Comparison of ENCODE assay signal across 36 mouse cellular contexts in genomic region chr11:72336726-72337125, GRCm38 (mm10). TPM values are rescaled to one million over a fixed set of nuclear protein-coding genes. Genes with fewer than 3 reads are reported as not detected.
DNase-seq lines count a peak whose midpoint lies in the region; ATAC-seq and TF ChIP-seq lines count a peak whose summit lies in the region.
"Had no signal": no experiment of that assay in that cellular context is flagged by ENCODE, and none has a peak within 500 bp of the region (broad histone marks: within the 10 kb centered on the region; RNA-seq: fewer than 3 reads in every experiment).

No protein-coding gene starts in this region.

- no peak overlapping the region for H3K9ac ChIP-seq in hindbrain, embryonic 13.5 days
- H3K9ac ChIP-seq in midbrain, embryonic 11.5 days (ENCODE audit: low read length): no peak overlapping the region
- no peak overlapping the region for H3K9ac ChIP-seq in midbrain, postnatal 0 days (replicated peaks; ENCODE audit: low read length, poor library complexity, severe bottlenecking)
- H3K9ac ChIP-seq: embryonic facial prominence, embryonic 13.5 days; forebrain, embryonic 12.5 days; heart, embryonic 13.5 days; hindbrain, embryonic 12.5 days; intestine, embryonic 15.5 days had no signal

- no peak for TF ChIP-seq CTCF in midbrain, postnatal 0 days (IDR thresholded peaks at IDR 0.05)

- no peak overlapping the region for H3K4me3 ChIP-seq in hindbrain, embryonic 10.5 days
- no peak overlapping the region for H3K4me3 ChIP-seq in hindbrain, embryonic 13.5 days
- no peak overlapping the region for H3K4me3 ChIP-seq in midbrain, embryonic 11.5 days (ENCODE audit: low read depth, low read length)
- no peak overlapping the region for H3K4me3 ChIP-seq in midbrain, postnatal 0 days (ENCODE audit: low read depth, low read length)
- H3K4me3 ChIP-seq: embryonic facial prominence, embryonic 10.5 days; embryonic facial prominence, embryonic 13.5 days; erythroblast, embryonic 14.5 days; forebrain, embryonic 12.5 days; heart, adult 2 months; heart, embryonic 10.5 days; heart, embryonic 13.5 days; hindbrain, embryonic 12.5 days; intestine, embryonic 15.5 days had no signal

- no peaks in the 10 kb centered on the region for H3K9me3 ChIP-seq in hindbrain, embryonic 10.5 days
- no peaks in the 10 kb centered on the region for H3K9me3 ChIP-seq in hindbrain, embryonic 13.5 days
- no peaks in the 10 kb centered on the region for H3K9me3 ChIP-seq in midbrain, embryonic 11.5 days (ENCODE audit: control insufficient read depth, low read length)
- H3K9me3 ChIP-seq in midbrain, postnatal 0 days (ENCODE audit: low read length): no peaks in the 10 kb centered on the region
- H3K9me3 ChIP-seq: embryonic facial prominence, embryonic 10.5 days; embryonic facial prominence, embryonic 13.5 days; forebrain, embryonic 12.5 days; G1E; heart, embryonic 10.5 days; heart, embryonic 13.5 days; hindbrain, embryonic 12.5 days; intestine, embryonic 15.5 days had no signal

- DNase-seq in cerebellum, postnatal 10 days: peak; percentile 37 to 55
- DNase-seq in cerebellum, postnatal 25 days: no peak
- no peak for DNase-seq in hindbrain, embryonic 10.5 days (ENCODE audit: low spot score)
- peak; percentile 64 for DNase-seq in midbrain, embryonic 11.5 days (ENCODE audit: low spot score, missing footprints)
- DNase-seq in midbrain, postnatal 0 days (ENCODE audit: low spot score): no peak
- DNase-seq in testis, postnatal 14 days (ENCODE audit: low spot score): peak; percentile 24
- DNase-seq in gastrocnemius, postnatal 10 days: no peak
- DNase-seq: adrenal gland, postnatal 10 days; adrenal gland, postnatal 36 days; B cell, adult 2 months; cerebellum, adult 18-20 months; cerebellum, adult 9-10 months; cerebellum, postnatal 36 days; embryo, embryonic 11 days; gastrocnemius, postnatal 14 days; heart, adult 2 months; heart, postnatal 36 days had no signal

- H3K4me1 ChIP-seq in hindbrain, embryonic 10.5 days (replicated peaks): peaks cover 30% of the 10 kb centered on the region
- H3K4me1 ChIP-seq in hindbrain, embryonic 13.5 days (replicated peaks): peaks cover 17% of the 10 kb centered on the region; the same call in 1 of the 2 replicates
- peaks cover 8% of the 10 kb centered on the region for H3K4me1 ChIP-seq in midbrain, embryonic 11.5 days (ENCODE audit: control insufficient read depth, insufficient read depth, low read length)
- H3K4me1 ChIP-seq in midbrain, postnatal 0 days (ENCODE audit: insufficient read depth, low read length): no peaks in the 10 kb centered on the region
- H3K4me1 ChIP-seq: heart, embryonic 10.5 days; heart, embryonic 13.5 days; intestine, embryonic 15.5 days had no signal

- 88% methylated on average over 8 of the region's 8 CpGs for WGBS in hindbrain, embryonic 10.5 days
- WGBS in hindbrain, embryonic 13.5 days: 86% methylated on average over 8 of the region's 8 CpGs
- 91% methylated on average over 8 of the region's 8 CpGs for WGBS in midbrain, embryonic 11.5 days
- WGBS in midbrain, postnatal 0 days: 87% methylated on average over 8 of the region's 8 CpGs

- no peak overlapping the region for H3K4me2 ChIP-seq in hindbrain, embryonic 13.5 days
- no peak overlapping the region for H3K4me2 ChIP-seq in midbrain, embryonic 11.5 days
- H3K4me2 ChIP-seq in midbrain, postnatal 0 days (ENCODE audit: low read depth, low read length, poor library complexity, severe bottlenecking): no peak overlapping the region
- H3K4me2 ChIP-seq: embryonic facial prominence, embryonic 13.5 days; forebrain, embryonic 12.5 days; heart, embryonic 13.5 days; hindbrain, embryonic 12.5 days; intestine, embryonic 15.5 days had no signal

- no peaks in the 10 kb centered on the region for H3K36me3 ChIP-seq in hindbrain, embryonic 10.5 days
- H3K36me3 ChIP-seq in hindbrain, embryonic 13.5 days: no peaks in the 10 kb centered on the region
- no peaks in the 10 kb centered on the region for H3K36me3 ChIP-seq in midbrain, embryonic 11.5 days (ENCODE audit: control insufficient read depth, insufficient read depth, low read length)
- no peaks in the 10 kb centered on the region for H3K36me3 ChIP-seq in midbrain, postnatal 0 days (ENCODE audit: insufficient read depth, low read length)
- H3K36me3 ChIP-seq: embryonic facial prominence, embryonic 10.5 days; embryonic facial prominence, embryonic 13.5 days; forebrain, embryonic 12.5 days; G1E; heart, embryonic 10.5 days; heart, embryonic 13.5 days; hindbrain, embryonic 12.5 days; intestine, embryonic 15.5 days had no signal

- no peaks in the 10 kb centered on the region for H3K27me3 ChIP-seq in hindbrain, embryonic 10.5 days (ENCODE audit: insufficient read depth, poor library complexity, severe bottlenecking)
- H3K27me3 ChIP-seq in hindbrain, embryonic 13.5 days: no peaks in the 10 kb centered on the region
- no peaks in the 10 kb centered on the region for H3K27me3 ChIP-seq in midbrain, embryonic 11.5 days (ENCODE audit: control insufficient read depth, insufficient read depth, low read length)
- H3K27me3 ChIP-seq in midbrain, postnatal 0 days (ENCODE audit: insufficient read depth, low read length): no peaks in the 10 kb centered on the region
- H3K27me3 ChIP-seq: embryonic facial prominence, embryonic 13.5 days; forebrain, embryonic 12.5 days; hindbrain, embryonic 12.5 days; intestine, embryonic 15.5 days; Patski had no signal

- ATAC-seq in hindbrain, embryonic 13.5 days (ENCODE audit: low FRiP score): no peak
- no peak for ATAC-seq in midbrain, embryonic 11.5 days (ENCODE audit: low FRiP score)
- ATAC-seq in midbrain, postnatal 0 days (ENCODE audit: low FRiP score): no peak
- ATAC-seq: forebrain, embryonic 16.5 days; hindbrain, embryonic 16.5 days; intestine, embryonic 15.5 days had no signal

- 0 out of 2 replicates have a peak overlapping the region, but pooled peaks have one; percentile 81 for H3K27ac ChIP-seq in hindbrain, embryonic 10.5 days
- H3K27ac ChIP-seq in hindbrain, embryonic 13.5 days: no peak overlapping the region
- H3K27ac ChIP-seq in midbrain, embryonic 11.5 days (ENCODE audit: low read depth, low read length): no peak overlapping the region
- no peak overlapping the region for H3K27ac ChIP-seq in midbrain, postnatal 0 days (ENCODE audit: low read depth, low read length)
- H3K27ac ChIP-seq: embryonic facial prominence, embryonic 10.5 days; embryonic facial prominence, embryonic 13.5 days; forebrain, embryonic 12.5 days; heart, adult 2 months; heart, embryonic 10.5 days; heart, embryonic 13.5 days; hindbrain, embryonic 12.5 days; intestine, embryonic 15.5 days had no signal

RNA-seq across cellular contexts. Expression of gene Fbxo39, which starts 22.5 kb away (rescaled TPM):
- not detected in 2 replicates for polyA plus RNA-seq in hindbrain, embryonic 10.5 days (2016; fragmentation: Nextera tagmentation; extraction: Ambion mirVana)
- not detected in 2 replicates for polyA plus RNA-seq in hindbrain, embryonic 13.5 days (2015; fragmentation: Nextera tagmentation; extraction: Ambion mirVana)
- not detected in 2 replicates for polyA plus RNA-seq in midbrain, embryonic 11.5 days (2014; fragmentation: Nextera tagmentation; extraction: Ambion mirVana)
- not detected in 2 replicates for total RNA-seq in midbrain, postnatal 0 days (2014; rRNA removed)
- polyA plus RNA-seq in midbrain, postnatal 0 days (2015; fragmentation: Nextera tagmentation; extraction: Ambion mirVana): not detected in 2 replicates
- total RNA-seq in gastrocnemius, postnatal 10 days (2021): not detected
- total RNA-seq: adrenal gland, adult 18-20 months; adrenal gland, postnatal 10 days; adrenal gland, postnatal 36 days; CH12.LX; gastrocnemius, adult 18-20 months; gastrocnemius, postnatal 14 days; gastrocnemius, postnatal 4 days; heart, adult 2 months; heart, postnatal 36 days had no signal
- polyA plus RNA-seq: cortical plate, adult 2 months; embryonic facial prominence, embryonic 10.5 days; embryonic facial prominence, embryonic 13.5 days; erythroblast, embryonic 14.5 days; forebrain, embryonic 12.5 days; forebrain, embryonic 16.5 days; G1E; heart, embryonic 10.5 days; heart, embryonic 13.5 days; heart, postnatal 0 days; hindbrain, embryonic 12.5 days; hindbrain, embryonic 16.5 days; intestine, embryonic 15.5 days; Patski had no signal

RNA-seq across cellular contexts. Expression of gene Tekt1, which starts 25.5 kb away (rescaled TPM):
- polyA plus RNA-seq in hindbrain, embryonic 10.5 days (2016; fragmentation: Nextera tagmentation; extraction: Ambion mirVana): 7.0 and 7.7 TPM in 2 replicates
- 7.5 and 9.3 TPM in 2 replicates for polyA plus RNA-seq in hindbrain, embryonic 13.5 days (2015; fragmentation: Nextera tagmentation; extraction: Ambion mirVana)
- 4.2 and 5.3 TPM in 2 replicates for polyA plus RNA-seq in midbrain, embryonic 11.5 days (2014; fragmentation: Nextera tagmentation; extraction: Ambion mirVana)
- 6.9 and 9.8 TPM in 2 replicates for total RNA-seq in midbrain, postnatal 0 days (2014; rRNA removed)
- polyA plus RNA-seq in midbrain, postnatal 0 days (2015; fragmentation: Nextera tagmentation; extraction: Ambion mirVana): 7.4 and 10.3 TPM in 2 replicates
- 1 to 10 TPM; 1.2 to 1.4 TPM for total RNA-seq in gastrocnemius, postnatal 10 days (2021)
- total RNA-seq: G1E; heart, adult 2 months; heart, postnatal 36 days had no signal
- polyA plus RNA-seq: erythroblast, embryonic 14.5 days; G1E; Patski had no signal

RNA-seq across cellular contexts. Expression of gene Xaf1, which starts 35.3 kb away (rescaled TPM):
- 2.3 and 2.9 TPM in 2 replicates for polyA plus RNA-seq in hindbrain, embryonic 10.5 days (2016; fragmentation: Nextera tagmentation; extraction: Ambion mirVana)
- polyA plus RNA-seq in hindbrain, embryonic 13.5 days (2015; fragmentation: Nextera tagmentation; extraction: Ambion mirVana): 1.8 and 2.0 TPM in 2 replicates
- 1.3 and 1.4 TPM in 2 replicates for polyA plus RNA-seq in midbrain, embryonic 11.5 days (2014; fragmentation: Nextera tagmentation; extraction: Ambion mirVana)
- total RNA-seq in midbrain, postnatal 0 days (2014; rRNA removed): 0.93 and 3.9 TPM in 2 replicates
- polyA plus RNA-seq in midbrain, postnatal 0 days (2015; fragmentation: Nextera tagmentation; extraction: Ambion mirVana): 5.6 and 6.0 TPM in 2 replicates
- total RNA-seq in gastrocnemius, postnatal 10 days (2021): 1 to 10 TPM; 9.3 to 9.8 TPM
- polyA plus RNA-seq: erythroblast, embryonic 14.5 days had no signal

Comparison
In these comparisons a context has a peak if more than half of its experiments do, and no peak if none do; other contexts are left out.
1. DNase-seq: peak in cerebellum, postnatal 10 days (2 of 2), midbrain, embryonic 11.5 days (single experiment) and testis, postnatal 14 days (single experiment); none in cerebellum, postnatal 25 days (0 of 2), hindbrain, embryonic 10.5 days (single experiment), midbrain, postnatal 0 days (single experiment) and gastrocnemius, postnatal 10 days (single experiment).